Comparison of ENCODE assay signal across 13 mouse cellular contexts in the genomic region with DNA sequence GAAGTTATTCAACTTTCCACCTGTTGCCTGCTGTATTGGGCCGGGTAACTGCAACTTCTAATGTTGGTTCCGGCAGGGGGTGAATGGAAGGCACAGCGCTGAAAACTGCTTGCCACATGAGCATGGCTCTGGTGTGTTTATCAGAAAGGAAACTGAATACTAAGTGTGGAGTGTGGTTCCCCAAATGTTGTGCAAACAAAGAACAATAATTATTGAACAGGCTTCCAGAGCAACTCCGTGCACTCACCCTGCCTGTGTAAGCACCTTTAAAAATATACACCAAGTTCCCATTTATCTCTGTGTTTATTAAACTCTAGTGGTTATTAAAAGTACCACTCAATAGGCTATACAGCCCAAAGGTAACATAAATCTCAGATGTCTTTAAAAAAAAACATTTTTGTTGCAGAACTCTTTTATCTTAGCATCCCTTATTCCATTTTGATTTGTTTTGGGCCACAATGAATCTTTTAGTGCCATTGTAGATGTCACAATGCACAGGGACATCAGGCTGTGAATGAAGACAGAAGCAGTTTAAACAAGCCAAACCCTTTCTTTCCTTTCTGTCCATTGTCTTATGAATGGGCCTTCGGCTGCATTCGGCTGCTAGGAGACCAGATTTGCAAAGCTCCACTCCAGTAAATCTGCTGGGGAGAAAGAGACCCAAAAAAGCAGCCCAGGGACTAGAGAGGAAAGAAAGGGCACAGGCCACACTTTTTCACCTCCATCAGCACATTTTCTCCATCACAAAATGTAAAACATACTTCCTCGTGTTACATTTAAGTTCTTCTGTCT. TPM values are rescaled to one million over a fixed set of nuclear protein-coding genes. Genes with fewer than 3 reads are reported as not detected.
DNase-seq lines count a peak whose midpoint lies in the region; ATAC-seq and TF ChIP-seq lines count a peak whose summit lies in the region.
"Had no signal": no experiment of that assay in that cellular context is flagged by ENCODE, and none has a peak within 500 bp of the region (broad histone marks: within the 10 kb centered on the region; RNA-seq: fewer than 3 reads in every experiment).

No protein-coding gene starts in this region.

- H3K27me3 ChIP-seq in hindbrain, embryonic 11.5 days (ENCODE audit: control insufficient read depth, insufficient read depth, low read length): peaks cover 8% of the 10 kb centered on the region; the same call in 1 of the 2 replicates
- H3K27me3 ChIP-seq in hindbrain, postnatal 0 days (ENCODE audit: insufficient read depth, low read length): no peaks in the 10 kb centered on the region
- peaks cover 12% of the 10 kb centered on the region for H3K27me3 ChIP-seq in hindbrain, embryonic 13.5 days

- H3K36me3 ChIP-seq in hindbrain, embryonic 11.5 days (ENCODE audit: control insufficient read depth, insufficient read depth, low read length): no peaks in the 10 kb centered on the region
- no peaks in the 10 kb centered on the region for H3K36me3 ChIP-seq in hindbrain, postnatal 0 days (ENCODE audit: insufficient read depth, low read length)
- no peaks in the 10 kb centered on the region for H3K36me3 ChIP-seq in hindbrain, embryonic 13.5 days

- TF ChIP-seq POLR2A in brain, embryonic 14.5 days (IDR thresholded peaks at IDR 0.05; ENCODE audit: borderline replicate concordance, extremely low read depth, insufficient read depth, insufficient read length, poor library complexity, severe bottlenecking): no peak

- H3K4me2 ChIP-seq in hindbrain, embryonic 11.5 days (replicated peaks; ENCODE audit: low read depth, low read length): peak overlapping the region; percentile 76
- no peak overlapping the region for H3K4me2 ChIP-seq in hindbrain, postnatal 0 days (ENCODE audit: low read depth, low read length)
- H3K4me2 ChIP-seq in hindbrain, embryonic 13.5 days: peak overlapping the region; percentile 72; the same call in 1 of the 2 replicates

- no peak overlapping the region for H3K4me3 ChIP-seq in hindbrain, embryonic 11.5 days (ENCODE audit: low read depth, low read length)
- H3K4me3 ChIP-seq in hindbrain, postnatal 0 days (ENCODE audit: low read length): no peak overlapping the region
- no peak overlapping the region for H3K4me3 ChIP-seq in hindbrain, embryonic 13.5 days
- H3K4me3 ChIP-seq: gastrocnemius, adult 2 months had no signal

- WGBS in hindbrain, embryonic 11.5 days: 17% methylated on average over 7 of the region's 7 CpGs
- WGBS in hindbrain, postnatal 0 days: 18% methylated on average over 7 of the region's 7 CpGs
- WGBS in hindbrain, embryonic 13.5 days: 9% methylated on average over 7 of the region's 7 CpGs

- peak overlapping the region; percentile 89; the same call in 1 of the 2 replicates for H3K27ac ChIP-seq in hindbrain, embryonic 11.5 days (ENCODE audit: low read depth, low read length)
- H3K27ac ChIP-seq in hindbrain, postnatal 0 days: no peak overlapping the region
- H3K27ac ChIP-seq in hindbrain, embryonic 13.5 days: no peak overlapping the region
- H3K27ac ChIP-seq: gastrocnemius, adult 2 months; liver, embryonic 14.5 days had no signal

- no peaks in the 10 kb centered on the region for H3K9me3 ChIP-seq in hindbrain, embryonic 11.5 days (ENCODE audit: control insufficient read depth, low read length)
- H3K9me3 ChIP-seq in hindbrain, postnatal 0 days (ENCODE audit: low read length): no peaks in the 10 kb centered on the region
- H3K9me3 ChIP-seq in hindbrain, embryonic 13.5 days: no peaks in the 10 kb centered on the region

- no peak for ATAC-seq in hindbrain, embryonic 11.5 days (ENCODE audit: low FRiP score)
- ATAC-seq in hindbrain, postnatal 0 days: no peak
- ATAC-seq in hindbrain, embryonic 13.5 days (ENCODE audit: low FRiP score): no peak
- ATAC-seq in activated CD4-positive, CD25-positive, alpha-beta regulatory T cell, adult 4 months: no peak

- TF ChIP-seq CTCF in hindbrain, postnatal 0 days (IDR thresholded peaks at IDR 0.05; ENCODE audit: low read depth): no peak
- no peak for TF ChIP-seq CTCF in brain, embryonic 14.5 days (IDR thresholded peaks at IDR 0.05; ENCODE audit: borderline replicate concordance, extremely low read depth, insufficient read depth, insufficient read length)

- no peak overlapping the region for H3K9ac ChIP-seq in hindbrain, embryonic 11.5 days (ENCODE audit: low read depth, low read length)
- no peak overlapping the region for H3K9ac ChIP-seq in hindbrain, postnatal 0 days (replicated peaks; ENCODE audit: low read length)
- H3K9ac ChIP-seq in hindbrain, embryonic 13.5 days: no peak overlapping the region
- H3K9ac ChIP-seq: liver, embryonic 14.5 days had no signal

- peak; percentile 48 for DNase-seq in hindbrain, embryonic 11.5 days (ENCODE audit: low spot score)
- no peak for DNase-seq in hindbrain, postnatal 0 days (ENCODE audit: low spot score)
- peak; percentile 27 for DNase-seq in ES-CJ7 (ENCODE audit: low read depth, low spot score)
- DNase-seq in brain, embryonic 14.5 days (ENCODE audit: low read depth): peak; percentile 74
- no peak for DNase-seq in gastrocnemius, postnatal 36 days
- no peak for DNase-seq in Muller cell, postnatal 12 days (ENCODE audit: inconsistent ontology term)
- DNase-seq: cerebellum, adult 11-12 months; gastrocnemius, adult 2 months; lung, postnatal 14 days had no signal

- intact Hi-C loops in gastrocnemius, postnatal 36 days (cut with DNase I): no loop called here

- peaks cover 27% of the 10 kb centered on the region for H3K4me1 ChIP-seq in hindbrain, embryonic 11.5 days (replicated peaks; ENCODE audit: control insufficient read depth, insufficient read depth, low read length)
- peaks cover 15% of the 10 kb centered on the region for H3K4me1 ChIP-seq in hindbrain, postnatal 0 days (ENCODE audit: insufficient read depth, low read length)
- peaks cover 53% of the 10 kb centered on the region for H3K4me1 ChIP-seq in hindbrain, embryonic 13.5 days (replicated peaks)

RNA-seq across cellular contexts. Expression of gene Dll1, which starts 5.4 kb away (rescaled TPM):
- polyA plus RNA-seq in hindbrain, embryonic 11.5 days (2014; fragmentation: Nextera tagmentation; extraction: Ambion mirVana): 59.6 and 64.3 TPM in 2 replicates
- total RNA-seq in hindbrain, postnatal 0 days (2014; rRNA removed): 34.3 and 44.2 TPM in 2 replicates
- polyA plus RNA-seq in hindbrain, postnatal 0 days (2015; fragmentation: Nextera tagmentation; extraction: Ambion mirVana): 10.1 and 10.9 TPM in 2 replicates
- 48.4 and 74.1 TPM in 2 replicates for polyA plus RNA-seq in brain, embryonic 14.5 days (2012; rRNA removed)
- polyA plus RNA-seq in hindbrain, embryonic 13.5 days (2015; fragmentation: Nextera tagmentation; extraction: Ambion mirVana): 27.1 and 29.7 TPM in 2 replicates
- under 1 TPM in 1 of 2 experiments, not detected in 1; 0.63 TPM for polyA plus RNA-seq in activated CD4-positive, CD25-positive, alpha-beta regulatory T cell, adult 4 months (2017; shearing (Covaris generic))
- total RNA-seq in gastrocnemius, postnatal 36 days (2021): 1 to 10 TPM; 3.2 to 3.4 TPM
- total RNA-seq: MEL had no signal

RNA-seq across cellular contexts. Expression of gene Fam120b, which starts 13.9 kb away (rescaled TPM):
- 34.7 and 35.8 TPM in 2 replicates for polyA plus RNA-seq in hindbrain, embryonic 11.5 days (2014; fragmentation: Nextera tagmentation; extraction: Ambion mirVana)
- total RNA-seq in hindbrain, postnatal 0 days (2014; rRNA removed): 36.8 and 40.8 TPM in 2 replicates
- polyA plus RNA-seq in hindbrain, postnatal 0 days (2015; fragmentation: Nextera tagmentation; extraction: Ambion mirVana): 29.4 and 31.7 TPM in 2 replicates
- 23.8 and 29.5 TPM in 2 replicates for polyA plus RNA-seq in brain, embryonic 14.5 days (2012; rRNA removed)
- polyA plus RNA-seq in hindbrain, embryonic 13.5 days (2015; fragmentation: Nextera tagmentation; extraction: Ambion mirVana): 44.4 and 47.0 TPM in 2 replicates
- polyA plus RNA-seq in activated CD4-positive, CD25-positive, alpha-beta regulatory T cell, adult 4 months (2017; shearing (Covaris generic)): 10 to 100 TPM; 26.8 to 32.4 TPM
- total RNA-seq in gastrocnemius, postnatal 36 days (2021): 1 to 10 TPM; 7.8 to 9.9 TPM

Comparison
In these comparisons a context has a peak if more than half of its experiments do, and no peak if none do; other contexts are left out.
1. DNase-seq: peak in hindbrain, embryonic 11.5 days (single experiment), ES-CJ7 (single experiment) and brain, embryonic 14.5 days (single experiment); none in hindbrain, postnatal 0 days (single experiment), gastrocnemius, postnatal 36 days (0 of 2) and Muller cell, postnatal 12 days (single experiment).